Mouse (Mus musculus) left cerebral cortex, adult 11 months (tissue): ENCODE data around the gene Gm43552.

Experiments used
- DNase-seq: peaks from one replicate; pipeline ENCODE4 v3.0.0; 2022; ENCODE audit warnings: low spot score

The Gm43552 gene

DNA sequence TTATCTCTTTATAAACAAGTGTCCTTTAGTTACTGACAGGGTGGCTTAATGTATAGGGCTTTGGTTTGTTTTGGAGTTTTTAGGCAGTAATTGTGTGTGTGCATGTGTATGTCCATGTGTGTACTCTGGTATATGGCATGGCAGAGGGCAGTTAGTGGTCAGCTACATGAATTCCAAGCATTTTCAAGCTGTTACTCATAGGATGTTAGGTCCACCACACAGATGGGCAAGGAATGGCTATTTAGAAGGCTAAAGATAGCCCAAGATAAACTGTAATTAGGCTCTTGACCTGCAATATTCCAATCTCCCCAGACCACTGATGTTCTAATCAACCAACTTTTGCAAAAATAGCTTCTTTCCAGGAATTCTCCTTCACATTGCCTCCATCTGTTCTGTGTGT lies 54.6 kb downstream of the Gm43552 start:
- DNase-seq: no peak

DNA sequence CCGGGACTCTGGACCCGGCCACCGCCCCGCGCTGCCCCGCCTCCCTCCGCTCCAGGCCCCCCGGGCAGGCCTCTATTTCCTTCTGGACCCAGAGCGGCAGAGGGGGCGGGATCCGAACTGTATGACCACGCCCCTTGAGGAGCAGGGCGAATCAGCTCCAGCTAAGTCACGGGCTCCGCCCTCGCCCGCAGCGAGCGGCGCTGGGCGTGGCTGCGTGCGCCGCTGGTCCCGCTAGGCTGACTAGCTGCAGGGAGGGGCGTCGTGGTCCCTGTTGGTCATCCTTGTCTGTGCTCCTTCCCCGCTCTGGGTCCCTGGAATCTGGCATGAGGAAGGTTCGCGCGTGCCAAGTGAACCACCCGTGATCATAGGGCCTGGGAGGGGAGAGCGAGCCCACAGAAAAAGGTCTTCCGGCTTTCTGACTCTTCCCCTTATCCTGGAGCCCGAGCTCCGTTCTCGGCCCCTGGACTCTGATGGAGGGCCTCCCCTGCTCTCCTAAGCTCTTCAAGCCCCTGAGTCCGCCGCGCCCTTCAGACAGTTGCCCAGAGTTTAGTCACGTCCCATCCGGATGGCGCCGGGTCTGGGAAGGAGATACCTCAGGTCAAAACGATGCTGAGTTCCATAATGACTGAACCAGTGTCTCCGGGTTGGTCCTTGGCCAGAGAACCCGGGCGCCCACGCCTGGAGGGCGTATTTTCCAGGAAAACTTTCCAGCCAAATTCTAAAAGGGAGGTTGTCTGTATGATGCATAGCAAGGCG lies 56.6 kb downstream of the Gm43552 start, which contains the start of gene Ugdh:
Ugdh (minus strand) TSS at position 144 of the 756 bp plus-strand sequence.
- DNase-seq: peak; percentile 93

DNA sequence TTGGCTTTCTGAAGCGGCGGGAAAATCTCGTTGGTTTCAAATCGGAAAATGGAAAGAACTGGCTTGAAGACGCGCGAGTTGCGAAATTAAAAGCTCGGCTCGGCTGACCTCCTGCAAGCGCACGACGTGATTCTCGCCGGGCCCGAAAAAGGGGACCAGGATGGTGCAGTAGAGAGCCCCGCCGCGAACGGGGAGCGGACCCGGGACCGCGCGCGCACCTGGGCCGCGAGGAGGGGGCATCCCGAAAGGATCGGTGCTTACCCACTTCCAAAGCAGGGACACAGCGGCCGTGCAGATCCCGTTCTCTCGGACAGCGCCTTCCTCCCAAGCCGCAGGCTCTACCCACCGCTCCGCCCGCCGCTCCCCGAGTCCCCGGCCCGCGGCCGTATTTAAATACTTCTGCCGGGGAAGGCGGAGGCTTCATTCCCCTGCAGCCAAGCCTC lies 57.2 kb downstream of the Gm43552 start:
- DNase-seq: no peak

DNA sequence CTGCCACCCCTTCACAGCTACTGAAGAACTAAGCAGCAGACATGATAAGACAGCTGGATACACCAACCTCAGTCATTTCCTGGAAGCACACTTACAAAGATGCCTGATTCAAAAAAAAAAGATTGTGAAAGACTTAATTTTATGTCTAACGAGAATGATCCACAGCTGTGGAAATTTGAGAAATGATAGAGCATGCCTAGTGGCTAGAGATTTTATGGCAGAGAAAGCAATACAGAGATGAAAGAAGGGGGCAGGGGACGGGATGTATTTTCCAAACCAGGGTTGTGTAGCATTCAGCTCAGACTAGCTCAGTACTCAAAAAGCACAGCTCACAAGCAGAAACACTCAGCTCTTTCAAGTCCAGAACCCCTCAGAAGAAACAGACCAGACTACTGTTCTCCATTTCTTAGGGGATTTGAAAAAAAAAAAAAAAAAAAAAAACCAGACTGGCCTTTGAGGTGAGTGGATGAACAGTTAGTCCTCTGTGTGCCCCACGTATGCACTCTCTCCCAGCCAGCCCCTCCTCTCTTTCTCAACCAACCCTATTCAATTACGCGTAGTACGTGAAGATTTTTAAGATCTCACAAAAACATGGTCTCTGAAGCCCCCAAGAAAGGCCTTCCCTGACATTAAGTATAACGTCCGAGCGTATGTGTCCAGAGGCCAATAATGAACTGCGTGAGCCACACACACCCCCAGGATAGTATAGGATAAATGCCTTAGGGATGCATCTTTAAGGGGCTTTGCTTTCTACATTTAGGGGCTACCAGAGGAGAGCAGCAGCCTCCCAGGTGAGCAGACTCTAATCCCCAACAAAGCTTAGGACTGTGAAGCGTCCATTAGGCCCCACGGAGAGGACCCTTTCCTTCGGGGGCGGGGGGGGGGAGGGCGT lies 57.9 kb downstream of the Gm43552 start:
- no peak for DNase-seq

DNA sequence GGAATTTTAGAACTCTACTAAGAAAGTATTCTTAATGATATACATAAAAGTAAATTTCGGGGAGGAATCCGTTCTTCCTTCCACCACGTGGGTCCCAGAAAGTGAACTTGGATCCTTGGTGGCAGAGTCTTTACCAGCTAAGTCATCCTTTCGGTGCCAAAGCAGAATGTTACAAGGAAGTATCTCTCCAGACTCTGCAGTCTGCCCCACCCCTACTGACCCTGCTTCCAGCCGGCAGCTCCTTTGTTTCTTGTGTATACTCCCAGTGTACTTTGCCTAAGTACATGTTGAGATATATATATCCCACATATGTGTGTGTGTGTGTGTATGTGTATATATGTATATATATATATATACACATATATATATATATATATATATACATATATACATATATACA lies 63.2 kb downstream of the Gm43552 start:
- no peak for DNase-seq

GRCm38 (mm10) chr5:65428321-65428720 lies 64.3 kb downstream of the Gm43552 start:
- DNase-seq: no peak

DNA sequence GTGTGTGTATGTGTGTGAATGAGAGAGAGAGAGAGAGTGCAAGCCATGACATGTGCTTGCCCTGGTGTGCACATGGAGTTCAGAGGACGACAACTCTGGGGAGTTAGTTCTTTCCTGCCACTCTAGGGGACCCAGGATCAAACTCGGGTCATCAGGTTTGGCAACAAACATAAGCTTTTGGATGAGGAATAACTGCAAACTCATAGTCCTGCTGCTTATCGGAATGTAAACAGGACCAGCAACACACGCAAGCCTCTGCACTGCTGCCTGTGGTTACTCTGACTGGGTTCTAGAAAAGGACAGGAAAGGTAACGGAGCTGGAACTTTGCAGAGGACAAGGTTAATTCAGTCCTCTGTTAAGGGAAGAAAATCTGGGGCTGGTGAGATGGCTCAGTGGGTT lies 67.4 kb downstream of the Gm43552 start:
- DNase-seq: no peak

GRCm38 (mm10) chr5:65424215-65424614 lies 68.4 kb downstream of the Gm43552 start:
- DNase-seq: no peak

GRCm38 (mm10) chr5:65422803-65423202 lies 69.8 kb downstream of the Gm43552 start:
- DNase-seq: no peak

DNA sequence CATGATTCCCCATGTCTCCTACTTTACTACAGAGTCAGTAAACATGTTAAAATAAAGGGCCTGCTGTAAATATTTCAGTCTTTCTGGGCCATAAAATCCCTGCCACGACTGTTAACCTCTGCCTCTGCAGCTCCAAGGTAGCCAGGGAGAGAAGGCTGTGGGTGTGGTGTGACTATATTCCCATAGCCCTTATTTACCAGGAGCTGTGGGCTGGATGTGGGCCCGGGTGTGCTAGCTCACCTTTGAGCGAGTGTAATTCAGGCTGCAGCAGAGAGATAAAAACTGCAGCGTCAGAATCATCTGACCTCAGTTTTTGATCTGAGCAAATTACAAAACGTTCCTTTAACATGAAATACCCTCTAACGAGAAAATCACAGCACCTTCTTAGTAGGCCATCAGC lies 71.8 kb downstream of the Gm43552 start:
- DNase-seq: no peak

GRCm38 (mm10) chr5:65419136-65419535 lies 73.5 kb downstream of the Gm43552 start:
- no peak for DNase-seq

DNA sequence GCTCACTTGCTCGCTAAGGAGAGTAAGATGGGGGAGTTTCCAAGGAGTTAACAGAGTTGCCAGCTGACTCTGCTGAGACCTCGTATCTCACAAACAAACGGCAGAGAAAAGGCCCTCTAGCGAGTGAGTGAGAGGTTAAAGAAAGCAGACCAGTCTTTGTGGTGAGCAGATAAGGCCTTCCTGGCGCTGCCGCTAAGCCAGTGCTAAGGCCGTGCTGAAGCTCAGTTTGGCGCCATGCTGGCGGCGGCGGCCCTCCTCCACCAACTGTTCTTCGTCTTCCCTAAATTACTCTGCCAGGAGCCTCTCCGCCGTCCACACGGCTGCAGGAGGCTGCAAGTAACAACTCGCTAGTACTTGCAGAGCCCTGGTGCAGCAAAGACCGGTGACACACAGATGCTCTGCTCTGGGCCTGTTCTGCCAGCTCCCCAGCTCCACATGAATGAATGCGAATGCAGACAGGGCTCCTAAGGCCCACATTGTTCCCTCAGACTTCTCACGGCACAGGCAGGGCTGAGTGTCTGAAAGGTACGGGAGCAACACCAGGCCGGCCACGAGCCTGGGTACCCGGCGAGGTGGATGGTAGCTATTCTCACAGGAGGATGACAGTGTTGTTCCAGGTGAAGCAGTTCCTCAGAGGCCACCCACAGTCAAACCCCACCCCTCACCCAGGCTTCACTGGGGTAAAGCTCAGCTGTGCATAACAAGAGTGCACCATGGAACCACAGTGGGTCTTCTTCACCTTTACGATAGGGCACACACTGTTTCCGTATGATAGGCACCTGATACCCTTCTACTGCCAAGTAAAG lies 76.8 kb downstream of the Gm43552 start:
- no peak for DNase-seq

- DNase-seq: no peak
These were observed 84.6 kb downstream of the Gm43552 start for GRCm38 (mm10) chr5:65407989-65408388.

DNA sequence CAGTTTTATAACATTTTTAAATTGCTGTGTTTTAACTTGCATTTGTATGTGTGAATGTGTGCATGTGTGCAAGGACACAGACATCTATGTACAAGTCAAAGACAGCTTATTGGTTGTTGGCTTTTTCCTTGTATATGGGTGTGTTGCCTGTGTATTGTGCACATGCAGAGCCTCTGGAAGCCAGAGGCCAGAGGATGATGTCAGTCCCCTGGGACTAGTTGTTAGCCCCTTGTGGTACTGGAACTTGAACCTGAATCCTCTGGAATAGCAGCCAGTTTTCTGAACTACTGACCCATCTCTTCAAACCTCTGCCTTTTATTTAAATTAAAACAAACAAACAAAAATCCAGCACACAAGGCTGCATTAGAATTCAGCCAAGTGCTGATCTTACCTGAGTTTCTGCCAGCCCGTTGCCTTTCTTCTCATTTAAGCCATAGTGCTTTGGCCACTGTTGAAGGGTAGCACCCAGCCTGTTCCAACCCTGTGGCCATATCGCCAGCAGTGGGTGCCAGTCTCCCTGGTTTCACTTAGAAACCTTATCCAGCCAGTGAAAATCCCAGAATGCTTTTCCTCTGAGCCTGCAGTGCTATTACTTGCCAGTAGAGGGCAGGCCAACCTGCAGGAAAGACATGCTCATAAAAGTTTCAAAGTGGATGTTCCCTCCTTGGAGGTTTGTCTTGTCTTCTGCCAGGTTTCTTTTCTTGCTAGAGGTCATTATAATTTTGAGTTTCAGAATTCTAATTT lies 91.2 kb downstream of the Gm43552 start:
- DNase-seq: peak; percentile 65

DNA sequence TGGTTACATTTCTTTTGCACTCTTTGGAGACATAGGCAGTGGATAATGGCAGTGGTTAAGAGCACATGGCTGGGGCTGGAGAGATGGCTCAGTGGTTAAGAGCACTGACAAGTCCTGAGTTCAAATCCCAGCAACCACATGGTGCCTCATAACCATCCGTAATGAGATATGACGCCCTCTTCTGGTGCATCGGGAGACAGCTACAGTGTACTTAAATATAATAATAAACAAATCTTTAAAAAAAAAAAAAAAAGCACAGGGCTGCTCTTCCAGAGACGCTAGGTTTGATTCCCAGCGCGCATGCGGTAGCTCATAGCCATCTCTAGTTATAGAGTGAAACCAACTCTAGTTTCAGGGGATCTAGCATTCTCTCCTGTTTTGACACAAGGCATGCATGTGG lies 98.2 kb downstream of the Gm43552 start:
- DNase-seq: no peak

- DNase-seq: no peak
These were observed 100.9 kb downstream of the Gm43552 start for GRCm38 (mm10) chr5:65391753-65392152.

DNA sequence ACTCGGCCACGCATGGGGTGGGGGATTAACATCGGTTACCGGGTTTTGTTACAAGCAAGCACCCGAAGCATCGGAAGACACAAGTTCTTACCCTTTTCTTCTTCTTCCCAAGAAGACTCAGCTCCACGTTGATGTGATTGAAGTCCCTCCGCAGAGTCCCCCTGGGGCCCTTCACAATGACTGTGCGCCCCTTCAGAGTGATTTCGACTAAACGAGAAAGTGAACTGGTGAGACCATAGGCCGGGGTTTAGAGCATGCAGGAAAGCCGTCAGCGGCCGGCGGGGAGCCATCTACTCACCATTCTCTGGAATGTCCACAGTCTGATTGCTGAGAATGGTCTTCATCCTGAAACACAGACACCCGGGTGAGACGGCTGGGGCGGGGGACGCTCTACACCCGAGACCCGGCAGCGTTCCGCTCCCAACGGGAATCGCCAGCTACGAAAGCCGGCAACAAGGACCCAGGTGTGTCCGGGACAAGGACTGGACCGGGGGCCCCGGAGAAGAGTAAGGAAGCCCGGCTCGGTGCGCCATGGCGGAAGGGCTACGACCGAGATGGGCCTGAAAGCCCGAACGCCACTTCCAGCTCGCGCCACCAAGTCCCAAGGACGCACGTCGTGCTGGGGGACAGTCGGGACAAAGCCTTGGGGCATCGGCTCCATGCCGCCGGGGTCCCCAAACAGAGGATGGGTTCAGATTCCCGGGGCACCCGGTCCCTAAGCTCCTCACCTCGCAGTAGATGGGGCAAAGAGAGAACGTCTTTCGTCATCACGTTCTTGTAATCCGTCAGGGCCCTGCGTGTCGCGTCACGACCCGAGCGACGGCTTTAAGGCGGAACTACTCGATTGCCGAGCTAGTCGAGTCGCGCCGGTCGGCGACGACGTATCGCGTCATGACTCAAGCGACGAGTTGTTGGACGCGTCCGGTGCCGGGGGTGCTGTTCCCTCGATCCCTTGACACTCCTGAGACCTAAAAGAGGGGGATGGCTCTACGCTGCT lies 101.7 kb downstream of the Gm43552 start, which contains the start of the genes Rpl9 and Lias:
Rpl9 (minus strand) TSS at position 797 of the 997 bp plus-strand sequence.
Lias (plus strand) TSS at position 850 of the 997 bp plus-strand sequence.
- peak; percentile 95 for DNase-seq

DNA sequence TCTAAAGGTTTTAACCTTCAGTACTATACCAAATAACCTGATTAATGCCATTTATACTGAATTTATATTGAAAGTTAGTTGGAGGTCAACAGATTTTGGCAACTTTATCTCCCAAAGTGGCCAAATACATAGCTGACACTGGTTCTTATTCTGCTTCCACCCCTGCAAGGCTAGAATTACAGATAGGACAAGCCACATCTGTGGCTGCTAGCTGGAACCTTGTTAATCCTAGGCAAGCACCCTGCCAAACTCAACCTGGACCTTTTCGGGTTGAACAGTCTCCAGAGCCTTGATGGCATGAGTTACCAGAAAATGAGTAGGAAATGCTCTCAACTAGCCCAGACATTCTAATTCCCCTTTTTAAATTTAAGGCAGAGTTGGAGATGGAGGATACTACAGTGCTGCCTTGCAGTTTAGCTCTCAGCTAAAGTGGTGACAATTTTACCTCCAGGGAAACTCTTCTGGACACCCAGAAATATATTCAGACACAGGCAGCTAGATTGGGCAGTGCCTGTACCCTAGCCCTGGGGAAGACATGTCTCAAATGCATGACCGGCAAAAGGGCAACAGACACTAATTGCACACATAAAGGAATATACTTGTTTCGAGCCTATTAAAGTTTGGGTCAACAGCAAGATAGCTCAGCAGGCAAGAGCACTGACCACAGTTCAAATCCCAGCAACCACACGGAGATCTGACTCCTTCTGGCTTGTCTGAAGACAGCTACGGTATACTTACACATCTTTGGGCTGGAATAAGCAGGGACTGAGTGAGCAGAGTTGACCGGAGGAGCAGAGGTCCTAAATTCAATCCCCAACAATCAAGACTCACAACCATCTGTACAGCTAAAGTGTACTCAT lies 105.4 kb downstream of the Gm43552 start:
- no peak for DNase-seq

- no peak for DNase-seq
These were observed 106.9 kb downstream of the Gm43552 start for GRCm38 (mm10) chr5:65385704-65386103.
